Mouse (Mus musculus) hindbrain, embryonic 14.5 days (tissue): Measurements from ENCODE around the gene Pbld1. TPM values are rescaled to one million over a fixed set of nuclear protein-coding genes. Genes with fewer than 3 reads are reported as not detected.

Source experiments
- ATAC-seq: fragments of 200-750 bp; cut with Nextera tagmentation; 2 replicates; pipeline ENCODE4 v1.8.0; 2017; ENCODE audit warnings: moderate number of reproducible peaks, mild to moderate bottlenecking, moderate TSS enrichment, moderate library complexity; ENCODE audit not compliant: low FRiP score
- DNase-seq: peaks from one replicate; pipeline ENCODE4 v3.0.0-alpha.2; 2015; ENCODE audit warnings: low spot score
- H3K27ac ChIP-seq: fragments of 300-500 bp; sonication (generic); 2 replicates; pipeline ENCODE4 v1.5.1; 2014; ENCODE audit warnings: mild to moderate bottlenecking, moderate library complexity
- H3K27me3 ChIP-seq: fragments of 300-500 bp; sonication (generic); 2 replicates; pipeline ENCODE4 v1.6.1; 2014; ENCODE audit warnings: mild to moderate bottlenecking, low read length, mixed read lengths; ENCODE audit not compliant: control insufficient read depth, insufficient read depth
- H3K36me3 ChIP-seq: fragments of 300-500 bp; sonication (generic); replicated peaks from 2 replicates; pipeline ENCODE4 v1.6.1; 2014; ENCODE audit not compliant: control insufficient read depth, insufficient read depth
- H3K4me1 ChIP-seq: fragments of 300-500 bp; sonication (generic); replicated peaks from 2 replicates; pipeline ENCODE4 v1.6.1; 2014; ENCODE audit warnings: antibody characterized with exemption, low read length, mixed read lengths; ENCODE audit not compliant: control insufficient read depth, insufficient read depth
- H3K4me2 ChIP-seq: fragments of 300-500 bp; sonication (generic); replicated peaks from 2 replicates; pipeline ENCODE4 v1.6.1; 2014; ENCODE audit warnings: mild to moderate bottlenecking, moderate library complexity
- H3K4me3 ChIP-seq: fragments of 300-500 bp; sonication (generic); replicated peaks from 2 replicates; pipeline ENCODE4 v1.5.1; 2014; ENCODE audit warnings: mild to moderate bottlenecking, low read length
- H3K9ac ChIP-seq: fragments of 300-500 bp; sonication (generic); 2 replicates; pipeline ENCODE4 v1.6.1; 2014
- H3K9me3 ChIP-seq: fragments of 300-500 bp; sonication (generic); 2 replicates; pipeline ENCODE4 v1.6.1; 2016; ENCODE audit warnings: low read length; ENCODE audit not compliant: control insufficient read depth
- WGBS: fragments of 180-500 bp; shearing (Covaris S2); extraction: QIAGEN DNeasy Blood & Tissue Kit; methylation state at CpG from one replicate; pipeline ENCODE4 v1.1.7; 2014; 5-methylcytosine and 5-hydroxymethylcytosine counted together
- polyA plus RNA-seq: library from polyadenylated mRNA; unstranded; fragments of >200 nt; fragmentation: Nextera tagmentation; extraction: Ambion mirVana; gene quantifications from 2 replicates; pipeline ENCODE4 v1.2.1, GENCODE M21; 2014

Gene Pbld1
- polyA plus RNA-seq, 1 experiment from 2014 or later = 0.75 TPM

DNA sequence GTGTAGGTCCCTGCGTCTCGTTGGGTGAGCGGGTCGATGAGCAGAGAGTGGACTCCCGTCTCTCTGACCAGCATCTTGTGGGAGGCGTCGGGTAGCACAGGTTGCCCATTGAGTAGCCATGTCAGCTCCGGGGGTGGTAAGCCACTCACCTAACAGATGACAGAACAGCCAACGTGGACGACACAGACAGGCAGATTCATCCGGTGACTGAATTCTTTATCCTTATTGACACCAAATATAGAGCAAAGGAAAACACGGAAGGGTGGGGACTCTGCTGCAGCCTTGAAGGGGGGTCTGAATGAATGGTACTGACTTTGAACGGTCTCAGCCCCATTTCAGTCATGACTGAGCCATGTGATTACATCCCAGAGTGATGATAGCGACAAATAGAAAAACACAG lies 62.0 kb downstream of the Pbld1 start:
- no peaks in the 10 kb centered on the region for H3K4me1 ChIP-seq
- H3K4me2 ChIP-seq = no peak overlapping the region
- no peak for DNase-seq
- H3K27me3 ChIP-seq = no peaks in the 10 kb centered on the region
- no peaks in the 10 kb centered on the region for H3K36me3 ChIP-seq
- H3K27ac ChIP-seq = no peak overlapping the region
- no peak for ATAC-seq
- no peaks in the 10 kb centered on the region for H3K9me3 ChIP-seq
- H3K4me3 ChIP-seq = no peak overlapping the region
- no peak overlapping the region for H3K9ac ChIP-seq
- WGBS = 86% methylated on average over 14 of the region's 14 CpGs

DNA sequence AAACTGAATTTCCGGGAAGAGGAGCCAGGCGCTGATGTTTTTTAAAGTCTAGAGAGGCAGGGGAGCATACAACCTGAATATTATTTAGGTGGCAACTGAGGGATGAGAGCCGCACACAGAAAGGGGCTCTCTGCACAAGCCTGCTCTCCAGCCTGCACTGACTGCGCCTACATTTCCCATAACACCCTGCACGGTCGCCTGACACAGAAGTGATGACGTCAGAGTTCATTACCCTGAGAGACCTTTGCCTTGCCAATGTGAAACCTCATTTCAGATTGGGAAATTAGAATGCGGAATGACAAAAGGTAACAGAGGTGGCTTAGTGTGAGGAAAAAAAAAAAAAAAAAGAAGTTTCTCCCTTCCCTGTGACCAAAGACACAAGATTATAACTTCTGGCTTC lies 62.6 kb downstream of the Pbld1 start:
- H3K4me1 ChIP-seq = no peaks in the 10 kb centered on the region
- DNase-seq (peak; percentile 71), ATAC-seq (peak; percentile 71)
- no peak overlapping the region for H3K9ac ChIP-seq
- H3K27me3 ChIP-seq = no peaks in the 10 kb centered on the region
- H3K4me2 ChIP-seq = no peak overlapping the region
- no peak overlapping the region for H3K27ac ChIP-seq
- no peak overlapping the region for H3K4me3 ChIP-seq
- H3K36me3 ChIP-seq = no peaks in the 10 kb centered on the region
- no peaks in the 10 kb centered on the region for H3K9me3 ChIP-seq
- 34% methylated on average over 8 of the region's 8 CpGs for WGBS

DNA sequence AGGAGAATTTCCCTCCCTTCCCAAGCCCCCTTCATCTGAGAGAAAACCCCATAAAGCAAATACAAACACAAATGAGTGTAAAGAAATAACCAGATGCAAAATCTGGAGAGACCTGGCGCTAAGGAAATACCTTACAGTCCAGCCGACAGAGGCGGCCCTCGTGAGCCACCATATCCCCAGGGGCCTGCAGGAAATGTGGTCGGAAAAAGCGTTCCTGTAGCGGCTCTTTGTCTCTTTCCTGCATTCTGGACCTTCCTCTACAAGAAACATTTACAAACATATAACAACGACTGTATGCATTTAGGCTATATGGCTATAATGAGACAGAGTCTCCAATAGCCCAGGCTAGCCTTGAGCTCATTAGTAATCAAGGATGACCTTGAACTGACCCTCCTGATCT lies 63.2 kb downstream of the Pbld1 start:
- no peaks in the 10 kb centered on the region for H3K27me3 ChIP-seq
- no peak overlapping the region for H3K27ac ChIP-seq
- WGBS = 93% methylated on average over 8 of the region's 8 CpGs
- no peaks in the 10 kb centered on the region for H3K9me3 ChIP-seq
- DNase-seq = no peak
- no peaks in the 10 kb centered on the region for H3K36me3 ChIP-seq
- H3K4me3 ChIP-seq = no peak overlapping the region
- H3K9ac ChIP-seq = no peak overlapping the region
- H3K4me1 ChIP-seq = no peaks in the 10 kb centered on the region
- ATAC-seq = no peak
- no peak overlapping the region for H3K4me2 ChIP-seq

DNA sequence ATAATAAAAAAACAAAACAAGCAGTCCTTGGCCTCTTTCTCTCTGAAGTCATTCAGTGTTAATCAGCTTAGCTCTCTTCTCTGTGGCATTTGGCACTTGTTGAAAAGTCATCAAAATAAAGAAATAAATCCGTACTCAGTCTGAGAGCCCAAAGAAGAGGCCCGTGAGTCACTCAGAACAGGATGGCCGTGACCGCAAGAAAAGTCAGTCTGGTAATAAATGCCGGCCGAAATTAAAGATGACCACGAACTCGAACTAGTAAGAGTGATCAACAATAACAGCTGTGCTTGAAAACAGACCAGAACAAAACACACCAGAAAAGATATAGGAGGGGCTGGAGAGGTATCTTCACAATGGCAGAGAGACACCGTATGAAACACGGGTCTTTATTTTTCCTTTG lies 64.1 kb downstream of the Pbld1 start:
- 92% methylated on average over 10 of the region's 10 CpGs for WGBS
- H3K4me2 ChIP-seq = no peak overlapping the region
- ATAC-seq = no peak

DNA sequence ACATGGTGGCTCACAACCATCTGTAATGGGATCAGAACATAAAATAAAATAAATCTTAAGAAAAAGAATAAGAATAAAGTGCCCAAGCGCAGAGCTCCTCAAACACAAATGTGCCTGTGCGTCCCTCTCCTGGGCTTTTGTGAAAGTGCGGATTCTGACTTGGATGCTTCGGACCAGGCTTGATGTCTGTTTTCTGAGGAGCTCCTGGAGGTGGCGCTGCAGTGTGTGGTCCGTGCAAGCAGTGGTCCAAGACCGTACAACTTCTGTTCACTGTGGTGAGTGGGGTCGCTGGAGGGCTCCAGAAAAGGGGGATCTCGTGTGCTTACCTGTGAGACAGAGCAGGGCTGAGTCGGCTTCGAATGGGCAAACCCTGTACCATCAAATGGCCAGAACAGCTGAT lies 65.4 kb downstream of the Pbld1 start:
- no peak for ATAC-seq
- 36% methylated on average over 11 of the region's 11 CpGs for WGBS
- Histone ChIP-seq H3K4me2 (no peak overlapping the region), H3K9me3 (no peaks in the 10 kb centered on the region), H3K4me1 (no peaks in the 10 kb centered on the region), H3K36me3 (no peaks in the 10 kb centered on the region), H3K9ac (no peak overlapping the region), H3K27me3 (no peaks in the 10 kb centered on the region), H3K27ac (no peak overlapping the region), H3K4me3 (no peak overlapping the region)
- DNase-seq = no peak

More for the DNA sequence above, 64.1 kb downstream of the Pbld1 start:
- no peak overlapping the region for H3K9ac ChIP-seq
- no peaks in the 10 kb centered on the region for H3K9me3 ChIP-seq
- no peak for DNase-seq
- no peaks in the 10 kb centered on the region for H3K4me1 ChIP-seq
- no peaks in the 10 kb centered on the region for H3K27me3 ChIP-seq
- no peak overlapping the region for H3K27ac ChIP-seq
- no peaks in the 10 kb centered on the region for H3K36me3 ChIP-seq
- no peak overlapping the region for H3K4me3 ChIP-seq

DNA sequence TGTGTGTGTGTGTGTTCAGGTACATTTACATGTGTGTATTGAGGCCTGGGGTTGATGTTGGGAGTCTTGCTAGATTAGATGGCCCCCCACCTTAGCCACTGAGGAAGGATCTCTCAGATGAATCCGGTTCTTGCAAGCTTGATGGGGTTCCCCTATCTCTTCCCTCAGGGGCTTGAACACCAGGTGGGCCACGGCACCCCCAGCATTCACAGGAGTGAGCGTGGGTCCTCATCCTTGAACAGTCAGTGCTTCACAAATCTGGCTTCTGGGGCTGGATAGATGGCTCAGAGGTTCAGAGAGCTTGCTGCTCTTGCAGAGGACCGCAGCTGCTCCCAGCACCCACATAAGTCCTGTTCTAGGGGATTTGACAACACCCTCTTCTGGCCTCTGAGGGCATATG lies 66.2 kb downstream of the Pbld1 start:
- no peaks in the 10 kb centered on the region for H3K36me3 ChIP-seq
- no peaks in the 10 kb centered on the region for H3K4me1 ChIP-seq
- DNase-seq (no peak), ATAC-seq (no peak)
- H3K9me3 ChIP-seq = no peaks in the 10 kb centered on the region
- no peak overlapping the region for H3K9ac ChIP-seq
- whole genome bisulfite sequencing = 84% methylated on average over 4 of the region's 4 CpGs
- H3K27me3 ChIP-seq = no peaks in the 10 kb centered on the region
- H3K4me3 ChIP-seq = no peak overlapping the region
- no peak overlapping the region for H3K27ac ChIP-seq
- H3K4me2 ChIP-seq = no peak overlapping the region

DNA sequence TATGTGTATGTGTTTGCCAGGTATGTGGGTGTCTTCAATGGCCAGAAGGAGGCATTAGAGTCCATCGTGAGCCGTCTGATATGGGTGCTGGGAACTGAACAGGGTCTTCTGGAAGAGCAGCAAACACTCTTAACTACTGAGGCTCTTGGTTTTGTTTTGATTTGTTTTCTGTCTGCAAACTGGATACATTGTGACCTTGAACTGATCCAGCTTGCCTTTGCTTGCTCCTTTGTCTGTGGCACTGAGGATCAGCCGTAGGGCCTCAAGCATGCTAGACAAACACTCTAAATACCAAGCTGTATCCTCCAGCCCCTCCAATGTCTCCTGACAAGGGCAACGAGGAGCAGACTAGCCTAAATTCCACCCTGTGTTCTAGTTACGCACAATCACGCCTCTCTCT lies 67.2 kb downstream of the Pbld1 start:
- ATAC-seq (no peak), DNase-seq (no peak)
- Histone ChIP-seq H3K27me3 (no peaks in the 10 kb centered on the region), H3K9me3 (no peaks in the 10 kb centered on the region), H3K36me3 (no peaks in the 10 kb centered on the region), H3K27ac (no peak overlapping the region), H3K4me1 (no peaks in the 10 kb centered on the region), H3K4me2 (no peak overlapping the region), H3K9ac (no peak overlapping the region), H3K4me3 (no peak overlapping the region)
- 96% methylated on average over 6 of the region's 6 CpGs for WGBS

Other genes with a start within 250 kb of the Pbld1 start
- gene Tet1, start 151.2 kb upstream of the Pbld1 start, polyA plus RNA-seq = 44.1 and 45.9 TPM in 2 replicates
- 14.4 and 17.0 TPM in 2 replicates for gene Slc25a16, start 139.5 kb upstream of the Pbld1 start, polyA plus RNA-seq
- 3.1 and 4.6 TPM in 2 replicates for gene Dna2, start 113.1 kb upstream of the Pbld1 start, polyA plus RNA-seq
- 58.5 and 59.6 TPM in 2 replicates for gene Rufy2, start 79.9 kb upstream of the Pbld1 start, polyA plus RNA-seq
- gene Hnrnph3, start 35.9 kb upstream of the Pbld1 start, polyA plus RNA-seq = 75.0 and 76.8 TPM in 2 replicates
- gene Pbld2, start 35.8 kb upstream of the Pbld1 start, polyA plus RNA-seq = 0.46 and 0.59 TPM in 2 replicates
- 6.5 and 9.9 TPM in 2 replicates for gene Atoh7, start 39.5 kb downstream of the Pbld1 start, polyA plus RNA-seq
- 0.37 and 0.68 TPM in 2 replicates for gene Mypn, start 143.8 kb downstream of the Pbld1 start, polyA plus RNA-seq
- 30.9 and 31.5 TPM in 2 replicates for gene Herc4, start 183.6 kb downstream of the Pbld1 start, polyA plus RNA-seq